Mouse (Mus musculus) right cerebral cortex, postnatal 10 days (tissue): ENCODE results near the gene Scp2.
A peak's percentile ranks its signal among the peaks of the same experiment; 100 is the strongest.

Source experiments
- DNase-seq, 2 experiments: peaks; one replicate each; pipeline ENCODE4 v3.0.0; 2021; ENCODE audit warnings: low spot score in 2 of 2

Scp2 gene

DNA sequence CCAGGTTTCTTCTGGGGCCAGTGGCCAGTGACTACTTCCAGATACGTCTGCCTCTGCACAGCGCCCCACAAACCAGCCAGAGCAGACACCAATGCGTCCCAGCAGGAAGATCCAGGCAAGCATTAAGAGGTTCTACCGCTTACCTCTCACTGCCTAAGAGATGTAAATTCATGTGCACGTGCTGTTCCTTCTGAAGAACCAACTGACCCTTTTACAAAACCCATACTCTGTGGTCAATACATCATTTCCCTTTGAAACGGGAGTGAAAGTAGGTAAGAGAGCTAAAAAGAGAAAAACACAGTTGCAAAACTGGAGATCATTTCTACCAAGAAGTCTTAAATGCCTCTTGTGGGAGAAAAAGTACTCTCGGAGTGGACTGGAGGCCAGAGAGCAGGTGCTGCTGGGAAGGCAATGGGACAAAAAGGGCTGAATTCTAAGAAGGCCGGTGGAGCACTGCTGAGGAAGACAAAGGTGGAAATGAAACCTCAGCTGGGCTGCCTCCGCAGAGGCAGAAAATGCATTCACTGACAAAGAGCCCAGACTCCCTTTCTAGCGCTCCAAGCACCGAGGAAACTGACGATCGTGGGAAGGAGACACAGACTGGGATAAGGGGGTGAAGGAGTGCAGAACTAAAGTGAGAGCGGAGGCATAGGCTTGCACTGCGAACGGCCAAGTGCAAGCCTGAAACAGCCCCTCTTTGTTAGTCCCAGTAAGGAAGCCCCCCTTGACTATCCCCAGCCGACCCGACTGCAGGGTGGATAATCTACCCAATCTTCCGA is 85.0 kb downstream of the Scp2 start:
- DNase-seq, result peak; percentile 32 to 47

DNA sequence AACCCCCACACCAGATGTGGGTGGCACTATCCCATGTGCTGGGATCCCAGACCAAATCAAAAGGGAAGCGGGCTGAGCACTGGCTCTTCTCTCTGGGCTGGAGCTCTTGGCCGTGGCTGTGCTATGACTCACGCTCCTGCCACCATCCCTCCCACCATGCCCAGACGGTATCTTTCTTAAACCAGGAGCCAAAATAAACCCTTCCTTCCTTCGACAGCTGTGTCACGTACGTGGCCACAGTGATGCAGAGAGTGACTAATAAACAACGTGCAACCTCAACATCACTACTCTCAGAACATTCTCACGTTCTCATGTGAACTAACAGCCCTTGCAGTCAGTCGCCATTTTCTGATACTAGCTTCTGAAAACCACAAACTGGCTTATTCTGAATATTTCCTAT is 86.6 kb downstream of the Scp2 start:
- DNase-seq, result peak in 1 of 2 experiments; percentile 30

DNA sequence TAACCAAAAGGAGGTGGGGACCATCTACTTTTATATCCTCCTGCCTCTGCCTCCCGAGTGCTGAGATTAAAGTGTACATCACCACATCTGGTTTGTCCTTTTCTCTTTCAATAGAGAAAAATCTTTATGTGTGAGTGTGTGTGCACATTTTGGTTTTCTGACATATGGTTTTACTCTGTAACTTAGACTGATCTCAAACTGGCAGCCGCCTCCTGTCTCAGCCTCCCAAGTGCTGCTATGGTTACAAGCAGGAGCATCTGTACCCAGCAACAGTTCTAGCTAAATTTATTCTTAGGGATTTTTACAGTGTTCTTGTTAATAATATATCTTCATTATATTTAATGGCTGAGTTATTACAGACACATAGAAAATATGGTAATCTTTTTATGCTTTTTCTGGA is 87.6 kb downstream of the Scp2 start:
- peak in 1 of 2 experiments; percentile 40 for DNase-seq

DNA sequence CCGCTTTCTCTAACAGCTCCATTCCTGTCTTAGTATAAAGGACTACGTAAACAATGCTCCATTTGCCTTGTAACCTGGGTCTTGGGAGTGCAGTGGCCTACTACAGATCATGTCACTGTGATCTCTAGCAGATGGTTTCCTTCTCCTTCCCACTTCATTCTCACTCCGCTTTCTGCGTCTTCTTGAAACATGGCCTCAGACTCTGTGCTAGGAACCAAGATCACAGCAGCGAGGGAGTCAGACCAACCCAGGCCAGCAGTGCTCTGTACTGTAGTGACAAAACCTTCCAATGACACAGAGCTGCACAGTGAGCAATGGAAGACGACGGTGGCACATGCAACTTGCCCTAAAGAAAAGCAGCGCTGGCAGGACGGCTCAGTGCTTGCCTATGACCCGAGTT is 88.9 kb downstream of the Scp2 start:
- no peak for DNase-seq

- no peak for DNase-seq
Observed at GRCm38 (mm10) chr4:108052673-108053072, 92.1 kb downstream of the Scp2 start.

- peak; percentile 59 to 64 for DNase-seq
Observed at GRCm38 (mm10) chr4:108051687-108052274, 93.0 kb downstream of the Scp2 start.

DNA sequence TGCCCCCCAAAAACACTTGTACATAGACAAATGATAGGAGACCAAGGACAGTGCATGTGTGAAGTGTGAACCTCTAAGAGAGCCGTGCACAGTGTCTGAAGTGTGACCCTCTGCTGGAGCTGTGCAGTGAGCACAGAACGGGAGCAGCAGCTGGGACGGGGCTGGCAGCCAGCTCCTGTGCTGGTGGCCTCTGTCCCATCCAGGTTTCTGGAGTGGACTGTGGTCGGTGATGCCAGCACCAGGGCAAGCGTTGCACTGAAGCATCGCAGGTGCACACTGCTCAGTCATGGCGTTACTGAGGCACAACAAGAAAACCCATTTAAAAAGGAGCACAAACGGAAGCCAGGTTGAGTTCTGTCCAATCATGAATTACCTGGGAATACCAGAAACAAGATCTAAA is 98.7 kb downstream of the Scp2 start:
- no peak for DNase-seq

DNA sequence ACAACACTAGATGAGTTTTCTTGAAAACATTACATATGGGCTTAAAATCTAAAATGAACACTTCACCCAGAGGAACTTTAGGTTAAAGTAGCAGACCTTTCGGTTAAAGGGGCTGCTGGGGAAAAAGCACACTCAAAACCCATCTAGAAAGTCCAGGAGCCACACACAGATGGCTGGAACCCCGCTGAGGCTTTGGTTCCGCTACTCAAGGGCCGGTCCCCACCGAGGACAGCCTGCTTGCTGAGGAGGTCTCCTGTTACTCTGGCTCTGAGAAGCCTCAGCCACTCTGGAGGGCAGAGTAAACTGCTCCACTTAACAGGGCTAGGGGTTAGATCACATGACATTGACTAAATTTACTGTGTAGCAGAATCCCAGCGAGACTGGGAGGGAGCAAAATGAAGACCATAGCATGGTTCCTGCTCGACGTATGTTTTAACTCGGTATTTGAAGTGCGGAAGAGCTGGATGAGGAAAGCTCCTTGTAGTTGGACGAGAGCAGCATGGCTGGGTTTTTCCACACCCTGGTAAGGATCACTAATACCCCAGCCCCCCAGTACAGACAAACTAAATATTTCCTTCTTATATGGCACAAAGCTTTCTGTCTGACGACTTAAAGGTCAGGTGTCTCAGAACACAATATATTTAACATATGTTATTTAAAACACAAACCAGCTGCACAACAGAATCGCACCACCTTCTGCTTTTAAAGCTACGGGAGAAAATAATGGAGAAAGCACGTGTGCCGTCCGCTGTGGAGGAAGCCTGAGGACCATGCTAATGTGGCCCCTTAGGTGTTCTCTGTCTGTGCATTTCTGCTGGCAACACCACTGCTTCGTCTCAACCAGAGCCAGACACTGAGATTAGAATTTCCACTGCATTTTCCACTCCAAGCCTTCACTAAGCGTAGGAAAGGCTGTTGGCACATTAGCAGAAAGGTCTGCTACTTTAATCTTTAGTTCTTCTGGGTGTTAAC is 99.4 kb downstream of the Scp2 start:
- no peak for DNase-seq

DNA sequence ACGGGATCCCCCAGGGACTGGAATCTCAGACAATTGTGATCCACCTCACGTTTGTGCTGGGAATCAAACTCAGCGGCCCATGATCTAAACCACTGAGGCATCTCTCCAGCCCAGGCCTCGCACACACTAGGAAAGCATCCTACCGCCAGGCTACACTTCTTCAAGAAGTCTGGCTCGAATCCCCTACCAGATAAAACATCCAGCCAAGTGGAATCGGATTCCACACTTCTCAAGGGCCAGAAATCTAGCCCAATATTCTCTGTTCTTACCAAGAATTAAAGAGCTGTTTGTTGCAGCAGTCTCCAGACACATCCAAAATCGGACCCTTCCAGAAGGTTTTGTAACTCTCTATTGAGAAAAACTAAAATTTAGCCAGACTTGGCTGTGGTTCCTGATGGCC is 107.8 kb downstream of the Scp2 start:
- DNase-seq, result no peak

- DNase-seq, result no peak
Observed at GRCm38 (mm10) chr4:108033041-108033764, 111.6 kb downstream of the Scp2 start.

GRCm38 (mm10) chr4:108032352-108032849 is 112.4 kb downstream of the Scp2 start:
- DNase-seq, result no peak

- DNase-seq, result peak; percentile 56 to 63
Observed at GRCm38 (mm10) chr4:108031502-108032351, 113.1 kb downstream of the Scp2 start.

DNA sequence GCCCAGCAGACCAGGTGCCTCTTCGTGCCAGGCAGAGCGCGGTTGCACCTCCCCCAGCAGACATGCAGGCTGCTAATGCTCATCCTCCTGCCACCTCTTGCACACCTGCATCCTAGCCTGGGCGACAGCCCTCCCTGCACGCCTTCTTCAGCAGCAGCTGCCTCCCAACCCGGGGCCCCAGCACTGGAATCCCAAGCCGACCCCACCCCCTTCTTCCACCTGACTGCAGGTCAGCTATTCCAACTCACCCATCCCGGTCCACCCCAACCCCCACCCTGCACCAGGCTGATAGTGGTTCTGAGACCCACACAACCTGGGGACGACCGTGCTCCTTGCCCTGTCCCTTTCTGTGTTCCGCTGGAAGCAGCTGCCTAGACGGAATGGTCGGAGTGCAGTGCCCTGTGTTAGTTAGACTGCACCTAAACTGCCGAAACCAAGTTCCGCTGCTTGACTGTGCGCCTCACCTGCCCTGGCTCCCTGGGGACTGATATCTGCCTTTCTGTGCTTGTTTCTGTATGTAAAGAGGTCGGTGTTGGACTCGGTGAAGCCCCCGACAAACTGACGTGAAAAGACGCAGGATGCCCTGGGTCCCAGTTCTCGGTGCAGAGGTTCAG is 113.8 kb downstream of the Scp2 start:
- no peak for DNase-seq

DNA sequence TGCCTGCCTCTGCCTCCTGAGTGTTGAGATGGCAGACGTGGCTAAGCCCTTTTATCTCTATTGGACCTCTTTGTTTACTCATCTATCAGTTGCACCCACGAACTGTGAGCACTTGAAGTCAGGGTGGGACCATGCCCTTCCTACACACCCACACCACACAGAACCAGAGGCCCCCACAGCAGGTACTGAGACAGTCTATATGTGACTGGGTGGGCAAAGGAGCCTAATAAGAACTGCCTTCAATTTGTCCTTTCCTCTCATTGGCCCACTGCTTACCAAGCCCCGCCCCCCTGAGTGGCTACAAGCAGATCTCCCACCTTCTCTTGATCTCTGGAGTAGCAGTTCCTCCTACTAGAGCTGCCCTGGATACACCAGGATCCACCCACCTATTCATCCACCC is 118.6 kb downstream of the Scp2 start:
- DNase-seq, result no peak

DNA sequence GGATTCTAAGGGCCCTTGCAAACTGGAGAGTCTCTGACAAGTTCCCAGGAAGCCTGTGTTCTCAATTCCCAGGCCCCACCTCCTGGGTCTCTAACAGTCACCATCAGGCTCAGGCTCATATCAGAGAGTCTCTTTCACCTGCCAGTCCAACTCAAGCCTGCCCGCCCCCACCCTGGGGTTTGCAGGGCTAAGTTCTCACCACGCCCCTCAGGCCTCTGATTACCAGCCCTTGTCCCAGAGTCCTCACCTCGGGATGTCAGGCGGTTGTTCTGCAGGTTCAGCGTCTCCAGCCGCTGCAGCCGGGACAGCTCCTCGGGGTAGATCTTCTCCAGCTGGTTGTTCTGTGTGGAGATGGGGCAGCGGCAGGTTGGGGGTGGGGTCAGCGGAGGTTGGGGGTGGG is 119.5 kb downstream of the Scp2 start:
- no peak for DNase-seq

- DNase-seq, result no peak
Observed at GRCm38 (mm10) chr4:108024641-108025040, 120.2 kb downstream of the Scp2 start.

DNA sequence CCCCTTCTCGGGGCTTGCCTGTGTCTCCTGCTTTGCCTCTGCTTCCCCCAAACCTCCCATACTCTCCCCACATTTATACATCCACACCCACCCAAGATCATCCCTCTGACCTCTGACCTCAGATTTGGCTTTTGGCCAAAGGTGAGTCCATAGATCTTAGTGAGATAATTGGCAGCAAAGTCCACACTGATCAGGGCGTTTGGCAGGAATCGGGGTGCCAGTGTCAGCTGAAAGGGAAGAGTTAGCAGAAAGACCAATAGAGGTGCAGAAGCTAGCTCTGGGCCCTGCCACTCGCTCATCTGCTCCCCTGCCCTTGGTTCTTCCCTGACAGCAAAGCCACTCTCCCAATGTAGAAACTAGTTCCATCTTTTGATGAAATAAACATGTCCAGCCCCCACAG is 121.6 kb downstream of the Scp2 start:
- no peak for DNase-seq

- no peak for DNase-seq
Observed at GRCm38 (mm10) chr4:108020178-108020577, 124.6 kb downstream of the Scp2 start.

DNA sequence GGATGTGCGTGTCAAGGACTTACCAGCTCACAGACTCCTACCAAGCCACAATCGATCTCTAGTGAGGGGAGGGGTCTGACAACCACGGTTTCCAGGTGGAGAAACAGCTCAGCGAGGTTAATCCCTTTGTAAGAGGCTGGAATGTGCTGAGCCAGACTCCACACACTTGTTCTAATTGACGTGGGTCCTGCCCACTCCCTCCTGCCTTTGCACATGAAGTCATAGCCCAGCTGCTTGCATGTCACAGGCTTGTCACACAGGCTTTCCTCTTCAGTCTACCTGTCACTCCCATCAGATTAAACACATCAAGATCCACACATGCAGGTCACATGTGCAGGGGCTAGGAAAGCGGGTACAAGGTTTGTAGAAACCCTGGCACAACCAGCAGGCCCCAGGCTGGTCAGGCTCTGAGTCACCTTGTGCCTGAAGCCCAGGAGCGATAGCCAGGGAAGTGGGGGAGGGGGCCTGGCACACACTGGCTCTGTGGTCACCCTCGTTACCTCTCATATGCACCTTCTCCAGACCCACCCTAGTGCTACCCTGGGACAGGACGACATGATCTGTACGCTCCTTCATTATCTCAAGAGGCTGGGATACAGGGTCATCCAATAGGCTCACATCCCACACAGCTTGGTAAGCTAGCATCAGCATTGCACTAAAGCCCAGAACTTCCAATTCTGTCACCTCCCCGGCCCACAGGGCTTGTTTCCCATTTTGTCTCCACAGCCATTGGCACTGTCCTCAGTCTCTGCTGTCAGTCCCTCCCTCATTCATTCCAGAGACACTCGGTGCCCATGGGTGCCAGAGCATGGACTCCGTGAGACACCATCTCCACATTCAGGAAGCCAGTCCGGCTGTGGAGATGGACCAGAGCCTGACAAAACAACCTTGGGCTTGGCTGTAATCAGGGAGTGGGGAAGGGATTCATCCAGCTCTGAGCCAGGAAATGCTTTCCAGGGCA is 125.6 kb downstream of the Scp2 start:
- no peak for DNase-seq
